ENCODE assay signal across 16 mouse cellular contexts in genomic region chr12:110214833-110215232, GRCm38 (mm10).
A peak's percentile ranks its signal among the peaks of the same experiment; 100 is the strongest.
DNase-seq lines count a peak whose midpoint lies in the region; ATAC-seq and TF ChIP-seq lines count a peak whose summit lies in the region.
"Had no signal": no experiment of that assay in that cellular context is flagged by ENCODE, and none has a peak within 500 bp of the region (broad histone marks: within the 10 kb centered on the region; RNA-seq: fewer than 3 reads in every experiment).

No protein-coding gene starts in this region.

- no peak overlapping the region for H3K4me2 ChIP-seq in intestine, embryonic 16.5 days (ENCODE audit: low read depth, low read length)
- no peak overlapping the region for H3K4me2 ChIP-seq in intestine, postnatal 0 days (replicated peaks; ENCODE audit: low read depth)
- no peak overlapping the region for H3K4me2 ChIP-seq in limb, embryonic 13.5 days (replicated peaks)
- no peak overlapping the region for H3K4me2 ChIP-seq in forebrain, embryonic 12.5 days
- H3K4me2 ChIP-seq: liver, embryonic 13.5 days; neural tube, embryonic 15.5 days had no signal

- TF ChIP-seq CTCF in intestine, postnatal 0 days (IDR thresholded peaks at IDR 0.05; ENCODE audit: low read depth), result no peak
- no peak for TF ChIP-seq CTCF in left cerebral cortex, adult 2 months (IDR thresholded peaks at IDR 0.05)

- peak; percentile 2 for DNase-seq in 416B (ENCODE audit: low read depth)
- DNase-seq in left cerebral cortex, adult 2 months (ENCODE audit: extremely low spot score in 1 of 2, low spot score in 2 of 2), result no peak
- DNase-seq: cerebellum, adult 2 months; heart, postnatal 10 days; layer of hippocampus, adult 9-11 months; liver, embryonic 13.5 days; lung, postnatal 36 days; retina, postnatal 1 day; spleen, adult 18-20 months; thymus, postnatal 4 days had no signal

- ATAC-seq in intestine, embryonic 16.5 days, result peak; percentile 9; the same call in 1 of the 2 replicates
- ATAC-seq in intestine, postnatal 0 days, result no peak
- ATAC-seq in hematopoietic stem cell, adult 5-6 weeks (replicated peaks in 1 of 2; ENCODE audit: insufficient read depth in 1 of 2, low FRiP score in 2 of 2, low TSS enrichment in 1 of 2, low read depth in 1 of 2, poor library complexity in 2 of 2, severe bottlenecking in 2 of 2), result peak; percentile 83 to 88
- ATAC-seq in limb, embryonic 13.5 days (ENCODE audit: low FRiP score, low read depth), result peak; percentile 40
- ATAC-seq in forebrain, embryonic 12.5 days (ENCODE audit: low FRiP score), result no peak

- intact Hi-C loops in left cerebral cortex, adult 2 months (cut with DNase I), result no loop called here

- H3K27me3 ChIP-seq in intestine, embryonic 16.5 days (replicated peaks; ENCODE audit: control insufficient read depth, insufficient read depth, low read length), result no peaks in the 10 kb centered on the region
- H3K27me3 ChIP-seq in intestine, postnatal 0 days (replicated peaks; ENCODE audit: control insufficient read depth, insufficient read depth, low read length), result no peaks in the 10 kb centered on the region
- peaks cover 53% of the 10 kb centered on the region for H3K27me3 ChIP-seq in limb, embryonic 13.5 days
- H3K27me3 ChIP-seq in forebrain, embryonic 12.5 days, result no peaks in the 10 kb centered on the region; the same call in 1 of the 2 replicates
- H3K27me3 ChIP-seq: liver, embryonic 13.5 days; neural tube, embryonic 15.5 days had no signal

- no peaks in the 10 kb centered on the region for H3K36me3 ChIP-seq in intestine, embryonic 16.5 days (ENCODE audit: control insufficient read depth, insufficient read depth, low read length)
- no peaks in the 10 kb centered on the region for H3K36me3 ChIP-seq in intestine, postnatal 0 days (ENCODE audit: control insufficient read depth, insufficient read depth)
- H3K36me3 ChIP-seq in limb, embryonic 13.5 days, result no peaks in the 10 kb centered on the region
- no peaks in the 10 kb centered on the region for H3K36me3 ChIP-seq in forebrain, embryonic 12.5 days (replicated peaks)
- H3K36me3 ChIP-seq: liver, embryonic 13.5 days; neural tube, embryonic 15.5 days had no signal

- WGBS in intestine, embryonic 16.5 days, result 31% methylated on average over 8 of the region's 8 CpGs
- WGBS in intestine, postnatal 0 days, result 38% methylated on average over 8 of the region's 8 CpGs
- 18% methylated on average over 8 of the region's 8 CpGs for WGBS in limb, embryonic 13.5 days
- 55% methylated on average over 8 of the region's 8 CpGs for WGBS in forebrain, embryonic 12.5 days

- H3K9me3 ChIP-seq in intestine, embryonic 16.5 days (ENCODE audit: control insufficient read depth, low read length), result no peaks in the 10 kb centered on the region
- H3K9me3 ChIP-seq in intestine, postnatal 0 days (ENCODE audit: control insufficient read depth), result no peaks in the 10 kb centered on the region
- no peaks in the 10 kb centered on the region for H3K9me3 ChIP-seq in limb, embryonic 13.5 days
- no peaks in the 10 kb centered on the region for H3K9me3 ChIP-seq in forebrain, embryonic 12.5 days
- H3K9me3 ChIP-seq: liver, embryonic 13.5 days; neural tube, embryonic 15.5 days had no signal

- peaks cover 6% of the 10 kb centered on the region; the same call in 1 of the 2 replicates for H3K4me1 ChIP-seq in intestine, embryonic 16.5 days (ENCODE audit: control insufficient read depth, insufficient read depth, low read length)
- no peaks in the 10 kb centered on the region for H3K4me1 ChIP-seq in intestine, postnatal 0 days (replicated peaks; ENCODE audit: control insufficient read depth, insufficient read depth, low read length)
- H3K4me1 ChIP-seq in limb, embryonic 13.5 days, result peaks cover 12% of the 10 kb centered on the region; the same call in 1 of the 2 replicates
- H3K4me1 ChIP-seq in forebrain, embryonic 12.5 days, result peaks cover 16% of the 10 kb centered on the region
- H3K4me1 ChIP-seq: liver, embryonic 13.5 days; neural tube, embryonic 15.5 days had no signal

- no peak overlapping the region for H3K4me3 ChIP-seq in intestine, embryonic 16.5 days (ENCODE audit: low read length)
- H3K4me3 ChIP-seq in intestine, postnatal 0 days (ENCODE audit: low read depth, low read length), result no peak overlapping the region
- no peak overlapping the region for H3K4me3 ChIP-seq in limb, embryonic 13.5 days
- no peak overlapping the region for H3K4me3 ChIP-seq in forebrain, embryonic 12.5 days (replicated peaks)
- H3K4me3 ChIP-seq in left cerebral cortex, adult 2 months, result no peak overlapping the region
- H3K4me3 ChIP-seq: liver, embryonic 13.5 days; neural tube, embryonic 15.5 days had no signal

- H3K27ac ChIP-seq in intestine, embryonic 16.5 days (ENCODE audit: low read length), result no peak overlapping the region
- no peak overlapping the region for H3K27ac ChIP-seq in intestine, postnatal 0 days (ENCODE audit: low read depth, low read length)
- H3K27ac ChIP-seq in limb, embryonic 13.5 days, result no peak overlapping the region
- H3K27ac ChIP-seq in forebrain, embryonic 12.5 days, result no peak overlapping the region
- H3K27ac ChIP-seq in left cerebral cortex, adult 2 months, result no peak overlapping the region
- H3K27ac ChIP-seq: liver, embryonic 13.5 days; neural tube, embryonic 15.5 days had no signal

- H3K9ac ChIP-seq in intestine, embryonic 16.5 days (ENCODE audit: low read depth, low read length), result no peak overlapping the region
- H3K9ac ChIP-seq in intestine, postnatal 0 days (ENCODE audit: low read depth, low read length), result no peak overlapping the region
- no peak overlapping the region for H3K9ac ChIP-seq in limb, embryonic 13.5 days
- H3K9ac ChIP-seq in forebrain, embryonic 12.5 days, result no peak overlapping the region
- H3K9ac ChIP-seq: liver, embryonic 13.5 days; neural tube, embryonic 15.5 days had no signal

Comparison
In these comparisons a context has a peak if more than half of its experiments do, and no peak if none do; other contexts are left out.
1. ATAC-seq: peak in intestine, embryonic 16.5 days (single experiment), hematopoietic stem cell, adult 5-6 weeks (2 of 2) and limb, embryonic 13.5 days (single experiment); none in intestine, postnatal 0 days (single experiment) and forebrain, embryonic 12.5 days (single experiment).